Mouse (Mus musculus) liver, adult 2 months (tissue): ENCODE measurements around the gene Mettl1. TPM values are rescaled to one million over a fixed set of nuclear protein-coding genes. Genes with fewer than 3 reads are reported as not detected.

Experiments
- DNase-seq: peaks from one replicate; pipeline ENCODE4 v3.0.0-alpha.2; 2011; ENCODE audit warnings: low read depth, low spot score; ENCODE audit errors: extremely low read depth
- H3K27ac ChIP-seq: fragments of 200-500 bp; replicated peaks from 2 replicates; pipeline ENCODE4 v1.5.1; 2012; ENCODE audit warnings: low read depth, mild to moderate bottlenecking, control low read depth, inconsistent platforms, low read length; ENCODE audit not compliant: insufficient read depth
- H3K27me3 ChIP-seq: fragments of 200-500 bp; 2 replicates; pipeline ENCODE4 v1.6.1; 2012; ENCODE audit warnings: mild to moderate bottlenecking, moderate library complexity, low read length, inconsistent platforms; ENCODE audit not compliant: control insufficient read depth, insufficient read depth
- H3K36me3 ChIP-seq: fragments of 200-500 bp; 2 replicates; pipeline ENCODE4 v1.6.1; 2012; ENCODE audit warnings: low read length, inconsistent platforms; ENCODE audit not compliant: control insufficient read depth, insufficient read depth
- H3K4me1 ChIP-seq: fragments of 200-500 bp; 2 replicates; pipeline ENCODE4 v1.6.1; 2011; ENCODE audit warnings: low read length; ENCODE audit not compliant: control insufficient read depth, insufficient read depth
- H3K4me3 ChIP-seq: fragments of 200-500 bp; 2 replicates; pipeline ENCODE4 v1.5.1; 2011; ENCODE audit warnings: low read depth, mild to moderate bottlenecking, control low read depth, low read length, moderate library complexity; ENCODE audit not compliant: insufficient read depth
- H3K79me2 ChIP-seq: fragments of 200-500 bp; 2 replicates; pipeline ENCODE4 v1.6.1; 2012; ENCODE audit warnings: inconsistent platforms, mild to moderate bottlenecking, low read length, moderate library complexity; ENCODE audit not compliant: control insufficient read depth, insufficient read depth
- H3K9ac ChIP-seq: fragments of 200-500 bp; 2 replicates; pipeline ENCODE4 v1.6.1; 2012; ENCODE audit warnings: low read depth, mild to moderate bottlenecking, control low read depth, inconsistent platforms, low read length
- CTCF ChIP-seq: fragments of 200-500 bp; IDR thresholded peaks from 2 replicates; pipeline ENCODE4 v1.5.1; 2011; ENCODE audit warnings: low read depth, low read length, control low read depth
- POLR2A ChIP-seq: fragments of 200-500 bp; IDR thresholded peaks from 2 replicates; pipeline ENCODE4 v1.6.1; 2011; ENCODE audit warnings: low read length, control low read depth; ENCODE audit not compliant: insufficient read depth; ENCODE audit errors: extremely low read depth
- WGBS: fragments of 180-500 bp; shearing (Covaris S2); methylation state at CpG from one replicate; pipeline ENCODE4 v1.1.7; 2018; 5-methylcytosine and 5-hydroxymethylcytosine counted together
- polyA plus RNA-seq: library from polyadenylated mRNA; depleted of rRNA; stranded (reverse); fragments of >200 nt; gene quantifications from 2 replicates; pipeline ENCODE4 v1.2.3, GENCODE M21; 2012
- total RNA-seq: library from RNA; depleted of rRNA; stranded (reverse); fragments of >200 nt; gene quantifications from 2 replicates; pipeline ENCODE4 v1.2.3, GENCODE M21; 2014

Mettl1 gene
- total and polyA plus RNA-seq, 2 experiments: 5.2 to 17.9 TPM

DNA sequence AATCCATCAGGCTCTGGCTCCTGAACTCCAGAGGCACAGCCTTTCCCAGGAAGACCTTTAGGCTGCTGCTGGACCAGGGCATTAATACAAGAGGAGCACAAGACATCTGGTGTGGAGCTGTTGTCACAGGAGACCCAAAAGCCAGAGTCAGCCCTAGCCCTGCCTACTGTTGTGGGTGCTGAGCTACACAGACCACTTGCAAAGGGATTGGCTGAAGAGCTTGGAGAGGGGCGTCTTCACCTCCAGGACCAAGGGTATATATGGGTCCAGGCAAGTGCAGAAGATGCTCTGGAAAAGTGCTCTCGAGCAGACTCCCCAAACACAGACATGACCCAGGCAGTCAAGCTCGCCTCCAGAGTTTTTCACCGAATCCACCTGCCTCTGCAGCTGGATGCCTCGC lies 6.7 kb downstream of the Mettl1 start, which contains the start of gene Cyp27b1:
Cyp27b1 (plus strand) TSS at position 297 of the 400 bp plus-strand sequence.
- TF ChIP-seq POLR2A (no peak), CTCF (no peak)
- Histone ChIP-seq H3K79me2 (no peaks in the 10 kb centered on the region), H3K27ac (no peak within 1 kb of the TSS), H3K27me3 (peaks cover 20% of the 10 kb centered on the region), H3K36me3 (no peaks in the 10 kb centered on the region), H3K4me1 (no peaks in the 10 kb centered on the region; the same call in 1 of the 2 replicates), H3K4me3 (no peak within 1 kb of the TSS), H3K9ac (no peak within 1 kb of the TSS)
- 38% methylated on average over 5 of the region's 5 CpGs for WGBS
- DNase-seq: no peak

GRCm38 (mm10) chr10:127048608-127049394 lies 7.6 kb downstream of the Mettl1 start:
- H3K4me1 ChIP-seq: no peaks in the 10 kb centered on the region; the same call in 1 of the 2 replicates
- H3K36me3 ChIP-seq: no peaks in the 10 kb centered on the region
- H3K27me3 ChIP-seq: peaks cover 20% of the 10 kb centered on the region
- no peak overlapping the region for H3K4me3 ChIP-seq
- DNase-seq: no peak
- H3K79me2 ChIP-seq: no peaks in the 10 kb centered on the region
- no peak overlapping the region for H3K9ac ChIP-seq
- H3K27ac ChIP-seq: no peak overlapping the region
- WGBS: 6% methylated on average over 35 of the region's 35 CpGs
- TF ChIP-seq CTCF (no peak), POLR2A (no peak)

DNA sequence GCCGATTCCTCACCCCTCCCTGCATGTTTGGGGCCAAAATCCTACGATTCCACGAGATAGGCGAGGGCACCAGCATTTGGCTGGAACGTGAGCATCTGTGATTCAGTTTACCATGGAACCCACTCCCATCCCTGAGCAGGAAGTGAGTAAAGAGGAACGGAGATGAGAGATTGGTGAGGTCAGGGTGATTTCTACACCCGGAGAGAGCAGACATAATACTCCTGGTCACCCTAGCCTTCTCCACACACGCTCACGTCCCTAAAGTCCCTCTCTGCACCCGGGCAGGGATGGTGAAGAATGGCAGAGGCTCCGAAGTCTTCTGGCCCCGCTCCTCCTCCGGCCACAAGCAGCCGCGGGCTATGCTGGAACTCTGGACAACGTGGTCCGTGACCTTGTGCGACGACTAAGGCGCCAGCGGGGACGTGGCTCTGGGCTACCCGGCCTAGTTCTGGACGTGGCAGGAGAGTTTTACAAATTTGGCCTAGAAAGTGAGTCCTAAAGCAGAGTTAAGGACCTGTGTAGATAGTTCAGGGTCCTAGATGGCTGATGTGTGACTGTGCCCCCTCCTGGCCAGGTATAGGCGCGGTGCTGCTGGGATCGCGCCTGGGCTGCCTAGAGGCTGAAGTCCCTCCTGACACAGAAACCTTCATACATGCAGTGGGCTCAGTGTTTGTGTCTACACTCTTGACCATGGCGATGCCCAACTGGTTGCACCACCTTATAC lies 8.3 kb downstream of the Mettl1 start:
- H3K27ac ChIP-seq: no peak overlapping the region
- WGBS: 3% methylated on average over 29 of the region's 29 CpGs
- H3K79me2 ChIP-seq: no peaks in the 10 kb centered on the region
- H3K27me3 ChIP-seq: peaks cover 20% of the 10 kb centered on the region
- no peak overlapping the region for H3K9ac ChIP-seq
- no peaks in the 10 kb centered on the region for H3K36me3 ChIP-seq
- H3K4me3 ChIP-seq: no peak overlapping the region
- no peaks in the 10 kb centered on the region; the same call in 1 of the 2 replicates for H3K4me1 ChIP-seq
- TF ChIP-seq POLR2A (no peak), CTCF (peak; percentile 34; the same call in 1 of the 2 replicates)
- no peak for DNase-seq

DNA sequence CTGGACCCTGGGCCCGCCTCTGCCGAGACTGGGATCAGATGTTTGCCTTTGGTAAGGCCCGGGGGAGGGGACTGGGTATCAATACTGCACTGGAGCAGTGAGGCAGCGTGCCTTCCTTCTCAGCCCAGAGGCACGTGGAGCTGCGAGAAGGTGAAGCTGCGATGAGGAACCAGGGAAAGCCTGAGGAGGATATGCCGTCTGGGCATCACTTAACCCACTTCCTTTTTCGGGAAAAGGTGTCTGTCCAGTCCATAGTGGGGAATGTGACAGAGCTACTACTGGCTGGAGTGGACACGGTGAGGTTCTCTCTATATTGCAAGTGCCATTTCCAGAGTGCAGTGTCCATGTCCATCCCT lies 8.9 kb downstream of the Mettl1 start:
- Histone ChIP-seq H3K9ac (no peak overlapping the region), H3K4me3 (no peak overlapping the region), H3K27ac (no peak overlapping the region), H3K36me3 (no peaks in the 10 kb centered on the region), H3K4me1 (no peaks in the 10 kb centered on the region; the same call in 1 of the 2 replicates), H3K27me3 (peaks cover 20% of the 10 kb centered on the region), H3K79me2 (no peaks in the 10 kb centered on the region)
- TF ChIP-seq CTCF: no peak
- no peak for TF ChIP-seq POLR2A
- DNase-seq: no peak
- WGBS: 13% methylated on average over 10 of the region's 10 CpGs

DNA sequence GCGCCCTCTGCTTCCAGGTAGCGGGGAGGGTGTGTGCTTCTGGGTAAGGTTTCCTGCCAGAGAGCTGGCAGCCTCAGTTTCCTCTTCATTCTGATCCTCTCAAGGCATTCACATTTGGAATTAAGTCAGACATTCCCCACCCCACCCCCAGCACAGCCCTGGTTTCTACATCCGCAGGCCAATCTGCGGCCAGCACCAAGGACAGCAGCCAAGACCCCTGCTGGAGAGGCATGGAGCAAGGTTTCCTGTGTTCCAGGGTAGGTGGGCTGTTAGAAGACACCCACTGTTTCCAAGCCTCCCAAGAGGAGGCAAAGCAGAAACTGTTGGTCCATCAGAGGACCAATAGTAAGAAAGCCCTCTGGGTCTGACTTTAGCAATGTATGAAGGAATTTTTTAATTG lies 13.4 kb downstream of the Mettl1 start:
- peaks cover 7% of the 10 kb centered on the region; the same call in 1 of the 2 replicates for H3K27me3 ChIP-seq
- no peak overlapping the region for H3K4me3 ChIP-seq
- H3K4me1 ChIP-seq: no peaks in the 10 kb centered on the region
- TF ChIP-seq CTCF (no peak), POLR2A (no peak)
- H3K27ac ChIP-seq: no peak overlapping the region
- no peaks in the 10 kb centered on the region for H3K79me2 ChIP-seq
- no peak overlapping the region for H3K9ac ChIP-seq
- WGBS: 85% methylated on average over 4 of the region's 4 CpGs
- DNase-seq: no peak
- no peaks in the 10 kb centered on the region for H3K36me3 ChIP-seq
